Mouse (Mus musculus): Measurements from ENCODE around the gene Trp53inp2. TPM values are rescaled to one million over a fixed set of nuclear protein-coding genes. Genes with fewer than 3 reads are reported as not detected.

Trp53inp2 gene
- polyA plus RNA-seq, 1 experiment from 2014 or later: 19.9 TPM

DNA sequence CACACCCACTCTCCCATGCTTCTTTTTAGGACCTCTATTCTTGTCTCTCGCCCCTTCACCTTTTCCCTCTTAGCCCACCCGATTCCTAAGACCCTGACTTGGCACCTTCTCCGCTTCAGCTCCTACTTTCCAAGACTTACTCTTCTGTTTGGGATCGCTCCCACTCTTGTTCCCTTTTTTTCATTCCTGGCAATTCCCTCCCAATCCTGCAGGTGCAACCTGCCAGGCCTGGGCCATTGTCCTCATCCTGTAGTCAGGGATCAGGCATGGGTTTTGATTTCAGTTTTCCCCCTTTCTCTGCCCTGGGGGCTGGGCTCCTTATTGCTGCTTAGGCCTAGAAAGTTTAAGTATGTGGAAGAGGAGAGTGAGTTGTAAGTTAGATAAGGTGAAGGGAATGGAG is 6.2 kb downstream of the Trp53inp2 start:
- Histone ChIP-seq H3K9me3 (ENCODE audit: control insufficient read depth, low read depth, low read length) (no peaks in the 10 kb centered on the region), H3K4me2 (replicated peaks; ENCODE audit: low read depth, low read length) (no peak overlapping the region), H3K9ac (replicated peaks; ENCODE audit: low read depth, low read length) (no peak overlapping the region), H3K27ac (ENCODE audit: low read length) (no peak overlapping the region), H3K27me3 (ENCODE audit: control insufficient read depth, insufficient read depth, low read length) (no peaks in the 10 kb centered on the region), H3K4me1 (ENCODE audit: control insufficient read depth, insufficient read depth, low read length) (peaks cover 4% of the 10 kb centered on the region; the same call in 1 of the 2 replicates), H3K4me3 (ENCODE audit: low read depth, low read length) (no peak overlapping the region), H3K36me3 (ENCODE audit: control insufficient read depth, insufficient read depth, low read length) (peaks cover 32% of the 10 kb centered on the region)
- ATAC-seq (ENCODE audit: insufficient number of reproducible peaks, insufficient read depth, low FRiP score, low read depth): no peak
- 62% methylated on average over 4 of the region's 4 CpGs for WGBS

DNA sequence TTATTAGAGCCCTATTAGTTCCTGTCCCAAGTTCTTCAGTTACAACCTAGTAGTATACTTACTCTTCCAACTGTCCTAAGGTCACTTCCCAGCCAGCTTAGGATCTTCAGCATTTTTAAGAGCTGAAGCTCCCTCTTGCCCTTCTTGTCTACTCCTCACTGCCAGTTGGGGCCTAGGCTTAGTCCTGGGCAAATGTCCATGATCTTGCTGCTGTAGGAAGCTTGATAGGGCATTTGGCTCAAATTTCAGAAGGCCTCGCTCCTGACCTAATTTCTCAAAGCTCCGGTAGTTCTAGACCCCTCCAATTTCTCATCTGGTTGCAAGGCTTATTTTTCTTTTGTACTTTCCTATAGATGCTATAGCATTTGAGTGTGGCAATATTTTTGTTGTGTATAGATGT is 7.7 kb downstream of the Trp53inp2 start:
- H3K27me3 ChIP-seq (ENCODE audit: control insufficient read depth, insufficient read depth, low read length): no peaks in the 10 kb centered on the region
- ATAC-seq (ENCODE audit: insufficient number of reproducible peaks, insufficient read depth, low FRiP score, low read depth): no peak
- H3K4me3 ChIP-seq (ENCODE audit: low read depth, low read length): no peak overlapping the region
- H3K27ac ChIP-seq (ENCODE audit: low read length): no peak overlapping the region
- H3K4me1 ChIP-seq (ENCODE audit: control insufficient read depth, insufficient read depth, low read length): no peaks in the 10 kb centered on the region
- WGBS: 95% methylated on average over 2 of the region's 2 CpGs
- H3K9me3 ChIP-seq (ENCODE audit: control insufficient read depth, low read depth, low read length): no peaks in the 10 kb centered on the region
- peaks cover 32% of the 10 kb centered on the region for H3K36me3 ChIP-seq (ENCODE audit: control insufficient read depth, insufficient read depth, low read length)
- H3K4me2 ChIP-seq (replicated peaks; ENCODE audit: low read depth, low read length): no peak overlapping the region
- H3K9ac ChIP-seq (replicated peaks; ENCODE audit: low read depth, low read length): no peak overlapping the region

DNA sequence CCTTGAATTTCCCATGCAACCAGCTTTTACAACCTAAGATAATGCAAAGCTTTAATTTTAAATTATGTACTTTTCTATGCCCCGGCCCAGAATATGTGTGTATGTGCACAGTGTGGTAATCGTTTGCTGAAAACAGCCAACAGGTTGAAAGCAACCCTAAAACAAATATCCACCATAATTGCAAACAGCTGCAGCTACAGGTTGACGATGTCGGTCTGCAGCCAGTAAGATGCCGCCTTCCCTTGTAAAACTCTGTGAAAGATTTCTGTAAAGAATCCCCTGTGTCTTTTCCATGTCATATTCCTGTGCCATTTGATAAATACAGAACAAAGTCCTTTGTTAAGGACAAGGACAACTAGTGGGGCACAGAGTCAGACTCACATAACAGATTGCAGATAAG is 13.7 kb downstream of the Trp53inp2 start:
- H3K27me3 ChIP-seq (ENCODE audit: control insufficient read depth, insufficient read depth, low read length): no peaks in the 10 kb centered on the region
- WGBS: 80% methylated on average over 5 of the region's 5 CpGs
- H3K9me3 ChIP-seq (ENCODE audit: control insufficient read depth, low read depth, low read length): no peaks in the 10 kb centered on the region
- H3K4me2 ChIP-seq (replicated peaks; ENCODE audit: low read depth, low read length): no peak overlapping the region
- H3K9ac ChIP-seq (replicated peaks; ENCODE audit: low read depth, low read length): no peak overlapping the region
- no peak overlapping the region for H3K4me3 ChIP-seq (ENCODE audit: low read depth, low read length)
- no peak for ATAC-seq (ENCODE audit: insufficient number of reproducible peaks, insufficient read depth, low FRiP score, low read depth)
- H3K36me3 ChIP-seq (ENCODE audit: control insufficient read depth, insufficient read depth, low read length): peaks cover 51% of the 10 kb centered on the region
- H3K27ac ChIP-seq (ENCODE audit: low read length): no peak overlapping the region
- H3K4me1 ChIP-seq (ENCODE audit: control insufficient read depth, insufficient read depth, low read length): no peaks in the 10 kb centered on the region

DNA sequence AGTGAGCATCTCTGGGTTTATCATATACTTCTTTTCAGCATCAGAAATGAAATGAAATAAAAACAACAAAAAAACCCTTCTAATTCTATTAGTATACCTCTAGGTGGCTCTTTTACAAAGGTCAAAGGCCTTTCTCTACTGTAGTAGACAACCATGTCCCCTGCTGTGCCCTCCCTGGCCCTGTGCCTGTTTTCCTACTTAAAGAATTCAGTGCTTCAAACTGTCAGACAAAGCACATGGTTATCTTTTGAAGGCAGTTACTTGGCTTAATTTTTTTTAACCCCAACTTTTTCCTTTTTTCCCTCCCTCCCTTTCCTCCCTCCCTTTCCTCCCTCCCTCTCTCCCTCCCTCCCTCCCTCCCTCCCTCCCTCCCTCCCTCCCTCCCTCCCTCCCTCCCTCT is 19.4 kb downstream of the Trp53inp2 start:
- Histone ChIP-seq H3K4me3 (ENCODE audit: low read depth, low read length) (no peak overlapping the region), H3K36me3 (ENCODE audit: control insufficient read depth, insufficient read depth, low read length) (peaks cover 43% of the 10 kb centered on the region), H3K27me3 (ENCODE audit: control insufficient read depth, insufficient read depth, low read length) (no peaks in the 10 kb centered on the region), H3K27ac (ENCODE audit: low read length) (no peak overlapping the region), H3K4me2 (replicated peaks; ENCODE audit: low read depth, low read length) (no peak overlapping the region), H3K9ac (replicated peaks; ENCODE audit: low read depth, low read length) (no peak overlapping the region), H3K9me3 (ENCODE audit: control insufficient read depth, low read depth, low read length) (no peaks in the 10 kb centered on the region), H3K4me1 (ENCODE audit: control insufficient read depth, insufficient read depth, low read length) (no peaks in the 10 kb centered on the region)
- ATAC-seq (ENCODE audit: insufficient number of reproducible peaks, insufficient read depth, low FRiP score, low read depth): no peak

DNA sequence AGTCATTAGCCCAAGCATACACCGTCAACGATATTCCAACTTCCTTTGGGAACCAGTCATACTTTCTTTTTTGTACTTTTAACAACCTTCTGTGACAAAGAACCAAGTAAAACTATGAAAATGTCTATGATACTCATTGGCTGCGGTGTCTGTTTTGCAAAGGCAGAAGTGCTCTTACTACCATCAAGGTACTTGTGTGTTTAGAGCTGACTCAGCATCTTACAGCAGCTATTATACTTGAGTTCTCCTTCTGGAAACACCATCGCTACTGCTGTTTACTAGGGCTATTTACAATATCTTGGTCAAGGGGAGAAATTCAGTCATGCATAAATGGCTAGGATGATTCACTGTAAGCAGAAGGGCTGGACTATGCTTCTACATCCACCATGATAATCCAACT is 21.1 kb downstream of the Trp53inp2 start:
- no peak overlapping the region for H3K4me3 ChIP-seq (ENCODE audit: low read depth, low read length)
- 99% methylated on average over 4 of the region's 4 CpGs for WGBS
- no peaks in the 10 kb centered on the region for H3K27me3 ChIP-seq (ENCODE audit: control insufficient read depth, insufficient read depth, low read length)
- H3K4me1 ChIP-seq (ENCODE audit: control insufficient read depth, insufficient read depth, low read length): no peaks in the 10 kb centered on the region
- H3K9me3 ChIP-seq (ENCODE audit: control insufficient read depth, low read depth, low read length): no peaks in the 10 kb centered on the region
- peaks cover 45% of the 10 kb centered on the region for H3K36me3 ChIP-seq (ENCODE audit: control insufficient read depth, insufficient read depth, low read length)
- H3K4me2 ChIP-seq (replicated peaks; ENCODE audit: low read depth, low read length): no peak overlapping the region
- ATAC-seq (ENCODE audit: insufficient number of reproducible peaks, insufficient read depth, low FRiP score, low read depth): no peak
- no peak overlapping the region for H3K9ac ChIP-seq (replicated peaks; ENCODE audit: low read depth, low read length)
- H3K27ac ChIP-seq (ENCODE audit: low read length): no peak overlapping the region

DNA sequence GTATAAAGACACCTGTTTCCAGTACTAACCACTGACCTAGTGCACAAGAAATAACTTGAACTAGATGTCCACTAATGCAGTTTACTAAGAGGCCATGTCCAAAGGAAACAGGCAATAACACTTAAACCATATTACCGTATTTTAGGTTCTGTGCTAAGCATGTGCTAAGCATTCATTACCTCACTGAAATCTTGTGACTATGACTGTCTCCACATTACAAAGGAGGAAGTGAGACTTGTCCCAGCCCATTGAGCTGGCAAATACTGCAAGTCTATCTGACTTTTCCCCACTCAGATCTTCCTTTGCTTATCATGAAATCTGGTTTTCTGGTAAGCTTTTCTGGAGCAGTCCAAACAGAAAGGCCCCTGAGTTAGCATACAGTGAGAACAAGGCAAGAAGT is 23.8 kb downstream of the Trp53inp2 start:
- H3K27me3 ChIP-seq (ENCODE audit: control insufficient read depth, insufficient read depth, low read length): no peaks in the 10 kb centered on the region
- no peak for ATAC-seq (ENCODE audit: insufficient number of reproducible peaks, insufficient read depth, low FRiP score, low read depth)

DNA sequence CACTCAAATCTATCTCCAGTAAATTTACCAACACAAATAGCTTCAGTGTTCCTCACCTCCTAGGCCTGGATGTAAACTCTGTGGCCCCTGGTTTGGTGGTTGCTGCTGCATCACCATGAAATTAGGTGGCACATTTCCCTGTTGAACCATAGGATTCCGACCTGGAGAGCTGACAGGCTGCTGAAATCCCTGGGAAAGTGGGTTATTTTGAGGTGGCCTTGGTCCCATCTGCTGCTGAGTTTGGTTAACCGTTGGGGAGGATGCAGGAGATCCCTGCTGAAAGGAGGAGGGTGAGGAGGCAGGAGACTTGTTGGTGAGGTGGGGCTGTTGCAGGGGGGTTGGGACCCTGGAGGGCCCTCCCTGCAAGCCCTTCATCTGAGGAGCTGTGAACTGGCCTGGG is 40.1 kb downstream of the Trp53inp2 start:
- 76% methylated on average over 2 of the region's 2 CpGs for WGBS
- H3K9me3 ChIP-seq (ENCODE audit: control insufficient read depth, low read depth, low read length): no peaks in the 10 kb centered on the region
- H3K4me1 ChIP-seq (ENCODE audit: control insufficient read depth, insufficient read depth, low read length): no peaks in the 10 kb centered on the region
- H3K27me3 ChIP-seq (ENCODE audit: control insufficient read depth, insufficient read depth, low read length): no peaks in the 10 kb centered on the region
- no peak overlapping the region for H3K9ac ChIP-seq (replicated peaks; ENCODE audit: low read depth, low read length)
- no peak for ATAC-seq (ENCODE audit: insufficient number of reproducible peaks, insufficient read depth, low FRiP score, low read depth)
- no peak overlapping the region for H3K4me2 ChIP-seq (replicated peaks; ENCODE audit: low read depth, low read length)
- H3K4me3 ChIP-seq (ENCODE audit: low read depth, low read length): no peak overlapping the region
- H3K27ac ChIP-seq (ENCODE audit: low read length): no peak overlapping the region
- H3K36me3 ChIP-seq (ENCODE audit: control insufficient read depth, insufficient read depth, low read length): peaks cover 49% of the 10 kb centered on the region

More for the DNA sequence above, 23.8 kb downstream of the Trp53inp2 start:
- H3K27ac ChIP-seq (ENCODE audit: low read length): no peak overlapping the region
- no peak overlapping the region for H3K9ac ChIP-seq (replicated peaks; ENCODE audit: low read depth, low read length)
- H3K9me3 ChIP-seq (ENCODE audit: control insufficient read depth, low read depth, low read length): no peaks in the 10 kb centered on the region
- no peak overlapping the region for H3K4me3 ChIP-seq (ENCODE audit: low read depth, low read length)
- no peak overlapping the region for H3K4me2 ChIP-seq (replicated peaks; ENCODE audit: low read depth, low read length)
- H3K4me1 ChIP-seq (ENCODE audit: control insufficient read depth, insufficient read depth, low read length): no peaks in the 10 kb centered on the region
- WGBS: 90% methylated on average over 1 of the region's 1 CpGs
- peaks cover 52% of the 10 kb centered on the region; the same call in 1 of the 2 replicates for H3K36me3 ChIP-seq (ENCODE audit: control insufficient read depth, insufficient read depth, low read length)

DNA sequence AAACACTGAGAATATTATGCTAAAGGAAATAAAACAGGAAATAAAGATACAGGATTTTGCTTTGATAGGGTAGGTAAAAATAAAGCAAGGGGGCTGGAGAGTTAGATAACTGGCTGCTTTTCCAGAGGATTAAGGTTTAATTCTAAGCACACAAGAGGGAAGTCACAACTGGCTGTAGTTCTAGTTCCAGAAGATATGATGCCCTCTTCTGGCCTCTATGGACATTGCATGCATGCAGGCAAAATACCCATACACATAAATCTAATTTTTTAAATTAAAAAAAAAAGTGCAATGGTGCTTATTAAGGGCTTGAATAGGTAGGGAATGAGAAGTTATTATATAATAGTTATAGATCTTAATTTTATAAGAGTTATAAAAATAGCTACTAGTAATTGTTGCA is 55.6 kb downstream of the Trp53inp2 start:
- H3K27me3 ChIP-seq (ENCODE audit: control insufficient read depth, insufficient read depth, low read length): no peaks in the 10 kb centered on the region
- H3K4me1 ChIP-seq (ENCODE audit: control insufficient read depth, insufficient read depth, low read length): no peaks in the 10 kb centered on the region
- H3K4me3 ChIP-seq (ENCODE audit: low read depth, low read length): no peak overlapping the region
- no peak overlapping the region for H3K9ac ChIP-seq (replicated peaks; ENCODE audit: low read depth, low read length)
- H3K4me2 ChIP-seq (replicated peaks; ENCODE audit: low read depth, low read length): no peak overlapping the region
- no peaks in the 10 kb centered on the region for H3K9me3 ChIP-seq (ENCODE audit: control insufficient read depth, low read depth, low read length)
- no peak overlapping the region for H3K27ac ChIP-seq (ENCODE audit: low read length)
- no peak for ATAC-seq (ENCODE audit: insufficient number of reproducible peaks, insufficient read depth, low FRiP score, low read depth)
- peaks cover 26% of the 10 kb centered on the region for H3K36me3 ChIP-seq (ENCODE audit: control insufficient read depth, insufficient read depth, low read length)

All from stomach, embryonic 14.5 days (tissue).